Mouse (Mus musculus) brain, embryonic 14.5 days (tissue): ENCODE measurements at regions not wholly inside any gene's neighbourhood (a gene's known extent, or its start where the extent isn't known, plus 50 kb on each side); places are given as distances from the start of the nearest gene placed in this dataset.

Experiments
- DNase-seq: peaks from one replicate; pipeline ENCODE4 v3.0.0-alpha.2; 2011; ENCODE audit warnings: low read depth
- CTCF ChIP-seq: fragments of 200-500 bp; IDR thresholded peaks from 2 replicates; pipeline ENCODE4 v1.5.1; 2012; ENCODE audit warnings: inconsistent platforms, mild to moderate bottlenecking, moderate library complexity, borderline replicate concordance; ENCODE audit not compliant: insufficient read depth, insufficient read length; ENCODE audit errors: extremely low read depth
- POLR2A ChIP-seq: fragments of 200-500 bp; IDR thresholded peaks from 2 replicates; pipeline ENCODE4 v1.6.1; 2012; ENCODE audit warnings: mild to moderate bottlenecking, inconsistent platforms, borderline replicate concordance; ENCODE audit not compliant: poor library complexity, insufficient read depth, insufficient read length, severe bottlenecking; ENCODE audit errors: extremely low read depth

DNA sequence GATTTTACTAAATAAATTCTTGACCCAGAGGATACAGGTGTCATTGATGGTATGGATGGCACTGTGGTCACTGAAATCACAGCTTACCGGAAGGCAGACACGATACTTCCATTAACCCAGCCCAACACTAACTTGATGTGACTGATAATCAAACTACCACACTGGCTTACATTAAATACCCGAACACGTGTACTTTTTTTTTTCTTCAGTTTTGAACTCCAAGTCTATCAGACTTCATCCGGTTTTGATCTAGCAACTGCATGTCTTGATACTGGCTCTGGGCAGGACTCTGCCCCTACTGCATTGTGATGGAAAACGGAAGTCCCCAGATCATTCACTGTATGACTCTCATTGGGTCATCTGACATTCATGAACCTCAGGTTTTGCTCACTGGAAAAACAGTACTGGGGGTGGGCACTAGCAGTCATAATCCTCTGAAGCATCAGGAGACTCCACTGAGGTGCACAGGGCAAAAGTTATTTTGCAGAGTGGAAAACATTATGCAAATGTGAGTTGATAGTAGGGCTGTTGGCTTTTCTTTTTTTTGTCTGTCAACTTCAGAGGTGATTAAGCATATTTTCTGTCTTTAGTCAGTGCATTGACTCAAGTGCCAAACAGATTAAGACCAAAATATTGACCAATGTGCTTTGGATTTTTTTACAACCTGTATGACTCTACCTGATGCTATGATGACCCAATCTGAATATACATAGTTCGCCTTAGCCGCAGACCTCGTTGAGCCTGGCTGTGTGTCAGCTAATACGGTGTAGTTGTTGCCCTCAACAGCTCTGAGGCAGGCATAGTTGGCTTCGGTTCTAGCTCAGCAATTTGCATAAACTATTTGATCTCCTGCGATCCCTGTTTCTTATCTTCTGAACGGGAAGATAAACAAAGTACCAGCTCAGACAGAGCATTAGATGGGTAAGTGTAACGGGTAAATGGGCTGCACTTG lies 174.1 kb upstream of the Cited2 start:
- no peak for DNase-seq
- TF ChIP-seq POLR2A, result no peak
- TF ChIP-seq CTCF, result no peak

DNA sequence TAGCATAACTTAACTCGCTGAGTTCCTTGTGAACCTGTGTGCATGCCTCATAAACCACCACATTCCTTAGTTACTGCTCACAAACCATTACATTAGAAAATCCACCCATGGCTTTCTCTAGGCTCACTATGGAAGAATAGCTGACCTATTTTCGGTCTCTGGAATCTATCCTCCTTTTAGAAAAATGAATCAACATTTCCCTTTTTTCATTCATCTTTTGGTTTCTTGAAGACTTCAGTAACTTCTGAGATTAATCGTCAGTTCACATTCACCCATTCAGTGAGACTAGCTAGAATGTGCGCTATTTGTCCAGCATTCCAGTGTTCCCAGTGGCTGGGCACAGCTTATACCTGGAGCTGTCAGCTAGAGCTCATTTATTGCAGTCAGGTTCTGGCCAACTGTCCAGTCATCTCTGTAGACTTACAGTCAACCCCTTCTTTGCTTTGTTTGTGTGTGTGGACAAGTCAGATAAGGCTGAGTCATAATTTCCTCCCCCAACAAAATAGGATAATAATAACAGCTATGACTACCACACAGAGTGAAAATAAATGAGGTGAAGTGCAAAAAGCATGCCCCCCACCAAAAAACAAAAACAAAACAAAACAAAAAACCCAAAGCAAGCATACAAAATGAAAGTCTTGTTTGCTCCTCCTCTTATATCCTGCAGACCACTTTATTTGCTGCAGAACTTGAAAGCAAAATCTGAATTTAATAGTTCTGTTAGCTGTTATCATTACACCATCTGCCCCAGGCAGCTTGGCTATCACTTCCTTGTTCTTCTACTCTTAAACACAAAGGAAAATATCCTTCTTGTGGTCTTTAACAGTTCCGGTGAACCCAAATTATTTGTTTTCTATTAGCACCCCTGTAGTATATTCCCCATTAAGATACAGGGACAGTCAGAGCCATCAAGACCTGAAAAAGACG lies 173.0 kb upstream of the Cited2 start:
- TF ChIP-seq CTCF, result no peak
- no peak for TF ChIP-seq POLR2A
- no peak for DNase-seq

- no peak for DNase-seq
Measured at GRCm38 (mm10) chr10:17550638-17551013, 172.4 kb upstream of the Cited2 start.

DNA sequence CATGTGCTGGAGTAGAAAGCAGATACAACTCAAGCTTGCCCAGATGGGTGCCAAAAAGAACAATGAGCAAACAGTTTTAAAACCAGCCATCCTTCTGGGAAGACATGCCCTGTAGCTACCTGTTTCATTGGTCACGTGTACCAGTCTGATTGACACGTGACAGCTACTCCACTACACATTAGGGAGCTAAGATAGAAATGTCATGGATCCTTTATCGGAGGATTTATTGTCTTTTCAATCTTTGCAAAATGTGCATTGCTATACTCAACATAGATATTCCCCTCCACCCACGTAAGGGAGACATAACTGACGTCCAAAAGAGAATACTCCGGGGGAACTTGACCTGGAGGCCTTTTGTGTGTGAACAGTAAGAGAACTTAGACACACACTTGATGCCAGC lies 171.1 kb upstream of the Cited2 start:
- no peak for DNase-seq

More at GRCm38 (mm10) chr10:17550638-17551013, 172.4 kb upstream of the Cited2 start:
- TF ChIP-seq CTCF, result no peak
- TF ChIP-seq POLR2A, result no peak

DNA sequence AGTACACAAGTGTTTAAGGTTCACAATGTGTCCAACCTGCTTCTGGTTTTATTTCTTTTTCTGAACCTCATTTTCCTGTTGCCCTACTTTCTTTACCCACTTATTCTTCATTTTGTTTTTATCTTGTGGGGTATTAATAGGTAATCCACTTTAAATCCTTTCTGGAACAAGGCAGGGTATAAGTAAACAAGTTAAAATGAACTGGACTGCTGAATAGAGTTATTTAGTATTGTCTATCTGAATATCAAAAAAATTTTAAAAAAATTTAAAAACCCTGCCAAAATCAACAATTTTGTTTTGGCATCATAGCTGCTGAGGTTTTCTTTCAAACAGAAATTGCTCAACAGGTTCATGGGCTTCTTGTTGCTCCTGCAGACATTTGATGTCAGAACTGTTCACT lies 170.7 kb upstream of the Cited2 start:
- TF ChIP-seq POLR2A (no peak), CTCF (no peak)
- no peak for DNase-seq

More for the DNA sequence above, 171.1 kb upstream of the Cited2 start:
- TF ChIP-seq CTCF (no peak), POLR2A (no peak)

GRCm38 (mm10) chr10:17556391-17556790 lies 166.6 kb upstream of the Cited2 start:
- DNase-seq, result peak; percentile 6
- TF ChIP-seq CTCF (no peak), POLR2A (no peak)

- peak; percentile 55 for DNase-seq
Measured at GRCm38 (mm10) chr10:17559370-17559955, 163.6 kb upstream of the Cited2 start.

DNA sequence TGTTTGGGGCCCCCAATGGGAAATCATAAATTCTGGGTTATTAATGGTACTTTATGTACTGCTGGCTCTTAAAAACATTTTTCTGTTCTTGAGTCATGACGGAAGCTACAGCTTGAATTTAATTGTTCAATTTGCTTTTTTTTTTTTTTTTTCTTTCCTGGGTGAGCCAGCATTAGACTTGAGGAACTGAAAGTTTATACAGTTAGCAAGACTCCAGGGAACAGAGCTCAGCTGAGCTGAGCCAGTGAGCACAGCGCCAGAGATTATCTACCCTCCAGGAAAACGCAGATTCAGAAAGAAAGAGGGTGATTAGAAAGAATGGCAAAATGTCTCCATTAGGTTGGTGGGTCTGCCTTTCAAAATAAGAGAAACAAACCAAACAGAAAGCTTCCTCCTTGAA lies 163.0 kb upstream of the Cited2 start:
- no peak for TF ChIP-seq CTCF
- no peak for TF ChIP-seq POLR2A
- peak; percentile 32 for DNase-seq

More at GRCm38 (mm10) chr10:17559370-17559955, 163.6 kb upstream of the Cited2 start:
- TF ChIP-seq POLR2A, result no peak
- TF ChIP-seq CTCF, result no peak

- TF ChIP-seq POLR2A (no peak), CTCF (no peak)
- no peak for DNase-seq
Measured at GRCm38 (mm10) chr10:17561466-17561865, 161.6 kb upstream of the Cited2 start.

DNA sequence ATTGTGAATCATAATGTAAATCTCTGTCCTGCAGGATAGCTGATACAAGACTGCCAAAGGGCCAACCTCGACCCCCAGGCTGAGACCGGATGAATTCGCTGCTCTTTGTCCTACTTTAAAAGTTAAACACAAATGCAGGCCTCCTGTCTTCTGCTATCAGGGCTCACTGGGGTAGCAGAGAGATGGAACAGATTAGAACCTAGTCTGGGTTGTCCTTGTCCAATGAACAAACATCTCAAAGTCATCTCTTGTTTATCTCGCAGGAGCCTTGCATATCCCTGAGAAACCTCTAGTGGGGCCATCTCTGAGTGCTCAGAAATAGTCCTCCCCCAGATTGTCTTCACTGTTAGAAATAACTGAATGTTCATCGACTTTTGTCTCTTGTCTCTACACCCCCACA lies 161.0 kb upstream of the Cited2 start:
- TF ChIP-seq CTCF, result no peak
- TF ChIP-seq POLR2A, result no peak
- no peak for DNase-seq

- DNase-seq, result peak; percentile 81
Measured at GRCm38 (mm10) chr10:17562410-17563350, 160.3 kb upstream of the Cited2 start.

DNA sequence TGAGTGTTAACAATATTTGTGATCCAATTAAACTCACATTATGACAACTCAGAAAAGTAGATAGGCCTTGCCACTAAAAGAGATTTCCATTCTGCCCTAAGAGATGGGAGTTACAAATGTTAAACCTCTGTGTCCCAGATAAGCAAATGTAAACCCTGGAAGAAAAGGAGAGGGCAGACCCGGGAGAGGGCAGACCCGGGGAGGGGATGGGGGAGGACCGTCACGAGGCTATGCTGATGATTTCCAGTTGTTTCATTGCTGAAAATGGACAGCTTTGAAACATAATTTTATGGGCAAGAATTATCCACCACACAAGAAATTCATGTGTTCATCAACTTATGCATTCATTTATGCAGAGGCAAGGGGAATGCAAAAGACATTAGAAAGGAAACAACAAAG lies 159.7 kb upstream of the Cited2 start:
- TF ChIP-seq POLR2A (no peak), CTCF (no peak)
- peak; percentile 8 for DNase-seq

More at GRCm38 (mm10) chr10:17562410-17563350, 160.3 kb upstream of the Cited2 start:
- TF ChIP-seq POLR2A, result no peak
- no peak for TF ChIP-seq CTCF

DNA sequence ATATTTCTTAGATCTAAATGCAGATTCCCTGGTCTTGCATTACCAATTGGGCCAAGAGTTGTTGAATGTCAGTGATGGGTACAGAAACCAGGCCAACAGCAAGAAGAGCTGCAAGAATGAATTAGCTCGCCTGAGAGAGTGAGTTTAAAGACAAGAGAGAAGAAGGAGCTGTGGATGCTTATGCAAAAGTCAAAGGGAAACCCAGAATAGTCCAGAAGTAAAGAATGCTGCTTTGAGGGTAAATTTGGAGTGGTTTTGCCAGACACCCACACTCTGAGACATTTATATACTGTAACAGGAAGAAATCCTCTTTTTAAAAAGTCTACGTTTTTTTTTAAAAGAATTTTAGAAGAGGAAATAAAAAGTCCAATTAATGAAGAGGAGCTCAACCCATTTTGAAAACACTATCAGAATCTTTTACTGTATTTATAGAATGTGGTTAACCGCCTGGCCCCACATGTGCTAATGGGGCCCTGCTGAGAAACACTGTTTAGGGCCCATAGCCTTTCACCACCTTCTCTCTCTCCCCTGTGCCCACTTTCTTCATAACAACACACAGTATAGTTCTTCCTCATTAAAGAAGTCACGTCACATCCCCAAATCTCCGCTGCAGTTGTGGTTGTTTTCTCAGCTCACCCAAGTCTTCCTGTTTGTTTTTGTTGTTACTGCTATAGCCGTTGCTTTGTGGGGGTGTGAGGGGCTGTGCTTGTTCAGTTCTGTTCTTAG lies 158.0 kb upstream of the Cited2 start:
- no peak for TF ChIP-seq CTCF
- DNase-seq, result no peak
